Mouse (Mus musculus) kidney, postnatal 0 days (tissue): Measurements from ENCODE around the gene Zfp362. TPM values are rescaled to one million over a fixed set of nuclear protein-coding genes. Genes with fewer than 3 reads are reported as not detected.

Experiments
- ATAC-seq: fragments of 200-750 bp; cut with Nextera tagmentation; replicated peaks from 2 replicates; pipeline ENCODE4 v1.8.0; 2017; ENCODE audit warnings: low read depth, moderate number of reproducible peaks, moderate TSS enrichment, moderate library complexity; ENCODE audit not compliant: low FRiP score
- DNase-seq: peaks from one replicate; pipeline ENCODE4 v3.0.0-alpha.2; 2016; ENCODE audit warnings: low spot score
- H3K27ac ChIP-seq: fragments of 300-500 bp; sonication (generic); 2 replicates; pipeline ENCODE4 v1.5.1; 2014; ENCODE audit warnings: mild to moderate bottlenecking
- H3K27me3 ChIP-seq: fragments of 300-500 bp; sonication (generic); 2 replicates; pipeline ENCODE4 v1.6.1; 2014; ENCODE audit warnings: low read length, mixed read lengths; ENCODE audit not compliant: insufficient read depth
- H3K36me3 ChIP-seq: fragments of 300-500 bp; sonication (generic); 2 replicates; pipeline ENCODE4 v1.6.1; 2014; ENCODE audit warnings: low read length, mixed read lengths; ENCODE audit not compliant: insufficient read depth
- H3K4me1 ChIP-seq: fragments of 300-500 bp; sonication (generic); replicated peaks from 2 replicates; pipeline ENCODE4 v1.6.1; 2014; ENCODE audit warnings: antibody characterized with exemption, low read length, mixed read lengths; ENCODE audit not compliant: insufficient read depth
- H3K4me2 ChIP-seq: fragments of 300-500 bp; sonication (generic); 2 replicates; pipeline ENCODE4 v1.6.1; 2014; ENCODE audit warnings: mild to moderate bottlenecking, low read length, moderate library complexity, mixed read lengths
- H3K4me3 ChIP-seq: fragments of 300-500 bp; sonication (generic); replicated peaks from 2 replicates; pipeline ENCODE4 v1.5.1; 2014; ENCODE audit warnings: low read depth, low read length
- H3K9ac ChIP-seq: fragments of 300-500 bp; sonication (generic); 2 replicates; pipeline ENCODE4 v1.6.1; 2014; ENCODE audit warnings: low read depth, low read length
- H3K9me3 ChIP-seq: fragments of 300-500 bp; sonication (generic); replicated peaks from 2 replicates; pipeline ENCODE4 v1.6.1; 2016; ENCODE audit warnings: low read length, inconsistent platforms, mixed read lengths
- CTCF ChIP-seq: IDR thresholded peaks from 2 replicates; pipeline ENCODE4 v1.5.1; 2016; ENCODE audit warnings: antibody characterized with exemption, low read depth, mild to moderate bottlenecking, moderate library complexity
- WGBS: fragments of 180-500 bp; shearing (Covaris S2); extraction: QIAGEN DNeasy Blood & Tissue Kit; methylation state at CpG from one replicate; pipeline ENCODE4 v1.1.7; 2014; 5-methylcytosine and 5-hydroxymethylcytosine counted together
- polyA plus RNA-seq: library from polyadenylated mRNA; unstranded; fragments of >200 nt; fragmentation: Nextera tagmentation; extraction: Ambion mirVana; gene quantifications from 2 replicates; pipeline ENCODE4 v1.2.1, GENCODE M21; 2015

Gene Zfp362
- polyA plus RNA-seq, 1 experiment from 2014 or later, result 31.1 TPM

GRCm38 (mm10) chr4:128803569-128803968, 2.3 kb downstream of the Zfp362 start:
- Histone ChIP-seq H3K4me3 (peak overlapping the region; percentile 77; the same call in 1 of the 2 replicates), H3K27me3 (no peaks in the 10 kb centered on the region), H3K27ac (peak overlapping the region; percentile 99), H3K9ac (peak overlapping the region; percentile 100; the same call in 1 of the 2 replicates), H3K4me2 (peak overlapping the region; percentile 96), H3K36me3 (no peaks in the 10 kb centered on the region), H3K4me1 (peaks cover 32% of the 10 kb centered on the region), H3K9me3 (no peaks in the 10 kb centered on the region)
- peak; percentile 81 for DNase-seq
- no peak for ATAC-seq
- no peak for TF ChIP-seq CTCF
- WGBS, result 49% methylated on average over 5 of the region's 5 CpGs

- no peaks in the 10 kb centered on the region for H3K36me3 ChIP-seq
Measured at GRCm38 (mm10) chr4:128801675-128802465, 4.0 kb downstream of the Zfp362 start.

GRCm38 (mm10) chr4:128796788-128797187, 9.1 kb downstream of the Zfp362 start:
- no peaks in the 10 kb centered on the region for H3K9me3 ChIP-seq
- H3K4me3 ChIP-seq, result no peak overlapping the region
- no peak overlapping the region for H3K4me2 ChIP-seq
- H3K9ac ChIP-seq, result no peak overlapping the region
- peaks cover 4% of the 10 kb centered on the region; the same call in 1 of the 2 replicates for H3K36me3 ChIP-seq
- TF ChIP-seq CTCF, result no peak; the same call in 1 of the 2 replicates
- DNase-seq (peak; percentile 57), ATAC-seq (no peak)
- peaks cover 22% of the 10 kb centered on the region for H3K4me1 ChIP-seq
- no peak overlapping the region for H3K27ac ChIP-seq
- H3K27me3 ChIP-seq, result no peaks in the 10 kb centered on the region
- WGBS, result 38% methylated on average over 8 of the region's 8 CpGs

More at GRCm38 (mm10) chr4:128801675-128802465, 4.0 kb downstream of the Zfp362 start:
- DNase-seq (peak; percentile 43), ATAC-seq (no peak)
- Histone ChIP-seq H3K27ac (no peak overlapping the region), H3K9me3 (no peaks in the 10 kb centered on the region), H3K4me2 (peak overlapping the region; percentile 96), H3K27me3 (no peaks in the 10 kb centered on the region), H3K9ac (no peak overlapping the region), H3K4me1 (peaks cover 38% of the 10 kb centered on the region), H3K4me3 (no peak overlapping the region)
- TF ChIP-seq CTCF, result no peak
- 33% methylated on average over 9 of the region's 9 CpGs for WGBS

GRCm38 (mm10) chr4:128795596-128795995, 10.2 kb downstream of the Zfp362 start:
- 12% methylated on average over 9 of the region's 9 CpGs for WGBS
- peaks cover 4% of the 10 kb centered on the region; the same call in 1 of the 2 replicates for H3K36me3 ChIP-seq
- DNase-seq (peak; percentile 58), ATAC-seq (no peak)
- no peak overlapping the region for H3K27ac ChIP-seq
- H3K4me3 ChIP-seq, result no peak overlapping the region
- no peak overlapping the region for H3K9ac ChIP-seq
- no peaks in the 10 kb centered on the region for H3K9me3 ChIP-seq
- TF ChIP-seq CTCF, result no peak
- no peak overlapping the region for H3K4me2 ChIP-seq
- H3K27me3 ChIP-seq, result no peaks in the 10 kb centered on the region
- H3K4me1 ChIP-seq, result peaks cover 22% of the 10 kb centered on the region

- no peak overlapping the region for H3K9ac ChIP-seq
- no peak for TF ChIP-seq CTCF
- DNase-seq (no peak), ATAC-seq (no peak; the same call in 1 of the 2 replicates)
- peaks cover 4% of the 10 kb centered on the region for H3K36me3 ChIP-seq
- H3K27me3 ChIP-seq, result no peaks in the 10 kb centered on the region
- peaks cover 23% of the 10 kb centered on the region for H3K4me1 ChIP-seq
- WGBS, result 77% methylated on average over 8 of the region's 8 CpGs
- H3K4me2 ChIP-seq, result no peak overlapping the region
- H3K9me3 ChIP-seq, result no peaks in the 10 kb centered on the region
- no peak overlapping the region for H3K27ac ChIP-seq
- no peak overlapping the region for H3K4me3 ChIP-seq
Measured at GRCm38 (mm10) chr4:128794198-128794597, 11.6 kb downstream of the Zfp362 start.

- H3K9me3 ChIP-seq, result no peaks in the 10 kb centered on the region
- H3K4me3 ChIP-seq, result no peak overlapping the region
- H3K4me1 ChIP-seq, result peaks cover 23% of the 10 kb centered on the region
- TF ChIP-seq CTCF, result no peak
- H3K36me3 ChIP-seq, result peaks cover 4% of the 10 kb centered on the region
- ATAC-seq (no peak), DNase-seq (no peak)
- no peak overlapping the region for H3K27ac ChIP-seq
- WGBS, result 16% methylated on average over 1 of the region's 1 CpGs
- no peak overlapping the region for H3K4me2 ChIP-seq
- no peaks in the 10 kb centered on the region for H3K27me3 ChIP-seq
- no peak overlapping the region for H3K9ac ChIP-seq
Measured at GRCm38 (mm10) chr4:128793710-128794109, 12.1 kb downstream of the Zfp362 start.
